Mouse (Mus musculus) spleen, adult 2 months (tissue): ENCODE results near the gene Lnpep. TPM values are rescaled to one million over a fixed set of nuclear protein-coding genes. Genes with fewer than 3 reads are reported as not detected.

Source experiments
- DNase-seq, 2 experiments: peaks; one replicate each; pipeline versions ENCODE4 v3.0.0 to v3.0.0-alpha.2; 2012 to 2021; ENCODE audit warnings: low spot score in 2 of 2, low read depth in 1 of 2
- H3K27ac ChIP-seq: fragments of 200-500 bp; 2 replicates; pipeline ENCODE4 v1.5.1; 2012; ENCODE audit warnings: low read length, inconsistent platforms; ENCODE audit not compliant: insufficient read depth
- H3K27me3 ChIP-seq: fragments of 200-500 bp; 2 replicates; pipeline ENCODE4 v1.6.1; 2012; ENCODE audit warnings: mild to moderate bottlenecking, moderate library complexity, low read length, inconsistent platforms; ENCODE audit not compliant: control insufficient read depth, insufficient read depth
- H3K36me3 ChIP-seq: fragments of 200-500 bp; 2 replicates; pipeline ENCODE4 v1.6.1; 2012; ENCODE audit warnings: mild to moderate bottlenecking, low read length, inconsistent platforms; ENCODE audit not compliant: control insufficient read depth, insufficient read depth
- H3K4me1 ChIP-seq: fragments of 200-500 bp; 2 replicates; pipeline ENCODE4 v1.6.1; 2011; ENCODE audit warnings: inconsistent platforms; ENCODE audit not compliant: control insufficient read depth, insufficient read depth, insufficient read length
- H3K4me3 ChIP-seq: fragments of 200-500 bp; 2 replicates; pipeline ENCODE4 v1.5.1; 2011; ENCODE audit warnings: mild to moderate bottlenecking, inconsistent platforms; ENCODE audit not compliant: insufficient read depth, insufficient read length; ENCODE audit errors: extremely low read depth
- CTCF ChIP-seq: fragments of 200-500 bp; IDR thresholded peaks from 2 replicates; pipeline ENCODE4 v1.5.1; 2011; ENCODE audit warnings: mild to moderate bottlenecking, inconsistent platforms; ENCODE audit not compliant: insufficient read depth, insufficient read length, insufficient replicate concordance; ENCODE audit errors: extremely low read depth
- POLR2A ChIP-seq: fragments of 200-500 bp; IDR thresholded peaks from 2 replicates; pipeline ENCODE4 v1.6.1; 2011; ENCODE audit warnings: low read depth, low read length, inconsistent platforms
- WGBS: fragments of 180-500 bp; shearing (Covaris S2); methylation state at CpG from one replicate; pipeline ENCODE4 v1.1.7; 2018; 5-methylcytosine and 5-hydroxymethylcytosine counted together
- polyA plus RNA-seq: library from polyadenylated mRNA; depleted of rRNA; stranded (reverse); fragments of >200 nt; gene quantifications from 2 replicates; pipeline ENCODE4 v1.2.3, GENCODE M21; 2012

Lnpep gene
- polyA plus RNA-seq, 1 experiment = 7.4 TPM

- DNase-seq = peak in 1 of 2 experiments; percentile 66
- H3K4me3 ChIP-seq = peak overlapping the region; percentile 83
- no peaks in the 10 kb centered on the region for H3K27me3 ChIP-seq
- 1% methylated on average over 42 of the region's 42 CpGs for WGBS
- no peaks in the 10 kb centered on the region for H3K36me3 ChIP-seq
- H3K4me1 ChIP-seq = peaks cover 5% of the 10 kb centered on the region; the same call in 1 of the 2 replicates
- TF ChIP-seq POLR2A (no peak), CTCF (no peak)
- peak overlapping the region; percentile 92 for H3K27ac ChIP-seq
Measured at GRCm38 (mm10) chr17:17623890-17624420, 895 bp downstream of the Lnpep start.

GRCm38 (mm10) chr17:17623221-17623889 is 1.5 kb downstream of the Lnpep start:
- Histone ChIP-seq H3K27me3 (no peaks in the 10 kb centered on the region), H3K27ac (peak overlapping the region; percentile 92), H3K36me3 (no peaks in the 10 kb centered on the region), H3K4me3 (peak overlapping the region; percentile 83), H3K4me1 (peaks cover 6% of the 10 kb centered on the region; the same call in 1 of the 2 replicates)
- WGBS = 4% methylated on average over 7 of the region's 7 CpGs
- TF ChIP-seq POLR2A = no peak
- no peak for TF ChIP-seq CTCF
- no peak for DNase-seq

GRCm38 (mm10) chr17:17622576-17622975 is 2.3 kb downstream of the Lnpep start:
- 90% methylated on average over 1 of the region's 1 CpGs for WGBS
- no peak overlapping the region; the same call in 1 of the 2 replicates for H3K4me3 ChIP-seq
- no peak overlapping the region for H3K27ac ChIP-seq
- DNase-seq = no peak
- H3K4me1 ChIP-seq = peaks cover 12% of the 10 kb centered on the region; the same call in 1 of the 2 replicates
- no peaks in the 10 kb centered on the region for H3K27me3 ChIP-seq
- H3K36me3 ChIP-seq = no peaks in the 10 kb centered on the region
- no peak for TF ChIP-seq POLR2A
- no peak for TF ChIP-seq CTCF

GRCm38 (mm10) chr17:17621586-17621985 is 3.3 kb downstream of the Lnpep start:
- peaks cover 15% of the 10 kb centered on the region; the same call in 1 of the 2 replicates for H3K4me1 ChIP-seq
- H3K27ac ChIP-seq = no peak overlapping the region
- no peak for DNase-seq
- TF ChIP-seq CTCF (no peak), POLR2A (no peak)
- 88% methylated on average over 3 of the region's 3 CpGs for WGBS
- H3K27me3 ChIP-seq = no peaks in the 10 kb centered on the region
- no peak overlapping the region for H3K4me3 ChIP-seq
- H3K36me3 ChIP-seq = no peaks in the 10 kb centered on the region

- no peak for DNase-seq
- no peaks in the 10 kb centered on the region for H3K27me3 ChIP-seq
- WGBS = 74% methylated on average over 1 of the region's 1 CpGs
- no peak overlapping the region for H3K27ac ChIP-seq
- TF ChIP-seq POLR2A (no peak), CTCF (no peak)
- no peak overlapping the region for H3K4me3 ChIP-seq
- peaks cover 15% of the 10 kb centered on the region; the same call in 1 of the 2 replicates for H3K4me1 ChIP-seq
- no peaks in the 10 kb centered on the region for H3K36me3 ChIP-seq
Measured at GRCm38 (mm10) chr17:17618463-17618862, 6.4 kb downstream of the Lnpep start.

GRCm38 (mm10) chr17:17617440-17618204 is 7.2 kb downstream of the Lnpep start:
- TF ChIP-seq POLR2A = no peak
- 67% methylated on average over 4 of the region's 4 CpGs for WGBS
- no peak overlapping the region for H3K4me3 ChIP-seq
- H3K27me3 ChIP-seq = no peaks in the 10 kb centered on the region
- peak overlapping the region; percentile 5 for H3K27ac ChIP-seq
- H3K36me3 ChIP-seq = no peaks in the 10 kb centered on the region
- DNase-seq = no peak
- peaks cover 15% of the 10 kb centered on the region; the same call in 1 of the 2 replicates for H3K4me1 ChIP-seq
